Mouse (Mus musculus) hindbrain, embryonic 11.5 days (tissue): Measurements from ENCODE around the gene Sh3gl2. TPM values are rescaled to one million over a fixed set of nuclear protein-coding genes. Genes with fewer than 3 reads are reported as not detected.

Experiments
- ATAC-seq: fragments of 200-750 bp; cut with Nextera tagmentation; 2 replicates; pipeline ENCODE4 v1.8.0; 2017; ENCODE audit warnings: mild to moderate bottlenecking, moderate TSS enrichment, moderate library complexity; ENCODE audit not compliant: low FRiP score
- DNase-seq: peaks from one replicate; pipeline ENCODE4 v3.0.0-alpha.2; 2015; ENCODE audit warnings: low spot score
- H3K27ac ChIP-seq: fragments of 300-500 bp; sonication (generic); 2 replicates; pipeline ENCODE4 v1.5.1; 2014; ENCODE audit warnings: mild to moderate bottlenecking, low read depth, low read length
- H3K27me3 ChIP-seq: fragments of 300-500 bp; sonication (generic); 2 replicates; pipeline ENCODE4 v1.6.1; 2014; ENCODE audit warnings: mild to moderate bottlenecking, low read length, moderate library complexity, mixed read lengths; ENCODE audit not compliant: control insufficient read depth, insufficient read depth
- H3K36me3 ChIP-seq: fragments of 300-500 bp; sonication (generic); 2 replicates; pipeline ENCODE4 v1.6.1; 2014; ENCODE audit warnings: mild to moderate bottlenecking, low read length, moderate library complexity, mixed read lengths; ENCODE audit not compliant: control insufficient read depth, insufficient read depth
- H3K4me1 ChIP-seq: fragments of 300-500 bp; sonication (generic); replicated peaks from 2 replicates; pipeline ENCODE4 v1.6.1; 2014; ENCODE audit warnings: low read length, mixed read lengths; ENCODE audit not compliant: control insufficient read depth, insufficient read depth
- H3K4me2 ChIP-seq: fragments of 300-500 bp; sonication (generic); replicated peaks from 2 replicates; pipeline ENCODE4 v1.6.1; 2014; ENCODE audit warnings: mild to moderate bottlenecking, low read depth, low read length
- H3K4me3 ChIP-seq: fragments of 300-500 bp; sonication (generic); 2 replicates; pipeline ENCODE4 v1.5.1; 2014; ENCODE audit warnings: low read depth, low read length
- H3K9ac ChIP-seq: fragments of 300-500 bp; sonication (generic); 2 replicates; pipeline ENCODE4 v1.6.1; 2014; ENCODE audit warnings: low read depth, low read length
- H3K9me3 ChIP-seq: fragments of 300-500 bp; sonication (generic); 2 replicates; pipeline ENCODE4 v1.6.1; 2016; ENCODE audit warnings: low read length; ENCODE audit not compliant: control insufficient read depth
- WGBS: fragments of 180-500 bp; shearing (Covaris S2); extraction: QIAGEN DNeasy Blood & Tissue Kit; methylation state at CpG from one replicate; pipeline ENCODE4 v1.1.7; 2014; 5-methylcytosine and 5-hydroxymethylcytosine counted together
- polyA plus RNA-seq: library from polyadenylated mRNA; unstranded; fragments of >200 nt; fragmentation: Nextera tagmentation; extraction: Ambion mirVana; gene quantifications from 2 replicates; pipeline ENCODE4 v1.2.1, GENCODE M21; 2014

Sh3gl2 gene
- polyA plus RNA-seq, 1 experiment from 2014 or later = 12.9 TPM

GRCm38 (mm10) chr4:85196201-85196600, 8.7 kb upstream of the Sh3gl2 start:
- no peaks in the 10 kb centered on the region for H3K4me1 ChIP-seq
- no peak for DNase-seq
- no peaks in the 10 kb centered on the region for H3K36me3 ChIP-seq
- H3K4me2 ChIP-seq = no peak overlapping the region
- no peaks in the 10 kb centered on the region for H3K9me3 ChIP-seq
- no peak overlapping the region for H3K27ac ChIP-seq
- H3K4me3 ChIP-seq = no peak overlapping the region
- no peaks in the 10 kb centered on the region for H3K27me3 ChIP-seq
- ATAC-seq = no peak
- H3K9ac ChIP-seq = no peak overlapping the region
- 88% methylated on average over 4 of the region's 4 CpGs for WGBS

DNA sequence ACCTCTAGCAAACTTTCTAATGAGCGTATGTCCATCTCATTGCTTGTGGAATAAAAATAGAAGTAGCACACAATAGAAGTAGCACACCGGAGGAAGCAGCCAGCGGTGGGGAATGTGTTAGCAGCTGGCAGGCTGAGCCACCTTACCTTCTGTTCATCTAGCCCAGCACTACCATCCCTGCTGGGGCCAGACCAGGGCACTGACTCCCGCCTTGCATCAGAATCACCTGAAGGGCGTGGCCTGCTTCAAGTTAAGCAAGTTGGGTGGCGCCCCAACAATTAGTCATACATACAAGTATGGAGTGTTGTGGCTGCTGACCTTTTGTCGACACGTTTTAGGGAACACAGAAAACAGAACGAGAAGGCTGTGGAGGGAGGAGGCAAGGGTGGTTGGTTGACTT, 6.5 kb upstream of the Sh3gl2 start:
- no peak overlapping the region for H3K4me3 ChIP-seq
- no peaks in the 10 kb centered on the region for H3K27me3 ChIP-seq
- no peak overlapping the region for H3K4me2 ChIP-seq
- H3K36me3 ChIP-seq = no peaks in the 10 kb centered on the region
- WGBS = 83% methylated on average over 9 of the region's 9 CpGs
- DNase-seq = no peak
- no peak for ATAC-seq
- no peak overlapping the region for H3K9ac ChIP-seq
- H3K9me3 ChIP-seq = no peaks in the 10 kb centered on the region
- no peaks in the 10 kb centered on the region for H3K4me1 ChIP-seq
- H3K27ac ChIP-seq = no peak overlapping the region

DNA sequence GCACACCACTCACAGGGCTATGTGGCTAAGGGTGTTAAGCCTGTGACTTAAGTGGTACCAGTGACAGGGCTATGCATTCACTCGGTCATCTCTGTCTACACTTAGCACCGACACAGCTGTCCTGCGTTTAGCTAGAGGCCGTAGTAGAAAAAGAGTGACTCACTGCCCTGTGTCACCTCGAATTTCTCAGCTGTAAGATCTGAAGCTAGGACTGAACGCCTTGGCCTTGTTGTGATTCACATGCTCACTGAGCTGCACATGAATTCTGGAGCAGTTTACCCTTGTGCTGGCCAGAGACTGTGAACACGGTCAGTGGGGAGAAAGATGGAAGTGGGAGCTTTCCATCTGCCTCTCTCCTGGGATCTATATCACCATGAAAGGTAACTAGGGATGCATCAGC, 2.3 kb upstream of the Sh3gl2 start:
- Histone ChIP-seq H3K27me3 (peaks cover 15% of the 10 kb centered on the region; the same call in 1 of the 2 replicates), H3K4me2 (no peak overlapping the region), H3K36me3 (no peaks in the 10 kb centered on the region), H3K9ac (no peak overlapping the region), H3K9me3 (no peaks in the 10 kb centered on the region), H3K4me1 (no peaks in the 10 kb centered on the region), H3K4me3 (no peak overlapping the region), H3K27ac (no peak overlapping the region)
- DNase-seq (no peak), ATAC-seq (no peak)
- WGBS = 78% methylated on average over 7 of the region's 7 CpGs

GRCm38 (mm10) chr4:85205636-85206211, 798 bp downstream of the Sh3gl2 start:
- peak overlapping the region; percentile 62 for H3K9ac ChIP-seq
- DNase-seq (peak; percentile 67), ATAC-seq (peak; percentile 86)
- H3K27me3 ChIP-seq = peaks cover 15% of the 10 kb centered on the region; the same call in 1 of the 2 replicates
- no peaks in the 10 kb centered on the region for H3K9me3 ChIP-seq
- peak overlapping the region; percentile 63 for H3K4me2 ChIP-seq
- peak overlapping the region; percentile 72 for H3K4me3 ChIP-seq
- no peaks in the 10 kb centered on the region for H3K36me3 ChIP-seq
- H3K4me1 ChIP-seq = no peaks in the 10 kb centered on the region
- H3K27ac ChIP-seq = no peak overlapping the region; the same call in 1 of the 2 replicates
- WGBS = under 1% methylated on average over 38 of the region's 43 CpGs

GRCm38 (mm10) chr4:85206675-85207400, 1.9 kb downstream of the Sh3gl2 start:
- Histone ChIP-seq H3K9ac (no peak overlapping the region), H3K4me3 (no peak overlapping the region), H3K27me3 (peaks cover 15% of the 10 kb centered on the region; the same call in 1 of the 2 replicates), H3K9me3 (no peaks in the 10 kb centered on the region), H3K36me3 (no peaks in the 10 kb centered on the region), H3K4me2 (no peak overlapping the region), H3K4me1 (no peaks in the 10 kb centered on the region), H3K27ac (no peak overlapping the region)
- ATAC-seq (no peak), DNase-seq (no peak)
- 64% methylated on average over 3 of the region's 3 CpGs for WGBS

DNA sequence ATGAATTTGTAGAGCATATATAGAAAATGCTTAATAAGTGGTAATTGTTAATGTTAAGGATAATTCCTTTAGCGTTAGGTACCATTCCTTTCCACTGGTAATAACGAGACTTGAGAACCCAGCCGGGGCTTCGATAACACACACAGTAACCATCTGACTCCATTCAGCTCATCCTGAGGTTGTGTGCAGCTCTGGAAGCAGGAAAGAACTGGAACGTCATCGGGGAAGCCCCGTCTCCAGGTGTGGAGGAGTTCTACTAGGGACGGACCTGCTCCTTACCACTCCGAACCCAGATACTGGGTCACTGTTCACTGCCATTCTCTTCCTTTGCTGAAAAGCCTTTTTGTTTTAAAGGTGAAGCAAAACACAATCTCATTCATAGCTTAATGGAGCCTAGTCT, 2.6 kb downstream of the Sh3gl2 start:
- no peaks in the 10 kb centered on the region for H3K36me3 ChIP-seq
- no peak overlapping the region for H3K4me2 ChIP-seq
- H3K27ac ChIP-seq = no peak overlapping the region
- no peaks in the 10 kb centered on the region for H3K9me3 ChIP-seq
- ATAC-seq (no peak), DNase-seq (no peak)
- H3K27me3 ChIP-seq = peaks cover 15% of the 10 kb centered on the region; the same call in 1 of the 2 replicates
- H3K9ac ChIP-seq = no peak overlapping the region
- H3K4me3 ChIP-seq = no peak overlapping the region
- H3K4me1 ChIP-seq = no peaks in the 10 kb centered on the region
- WGBS = 93% methylated on average over 9 of the region's 9 CpGs

- WGBS = 80% methylated on average over 1 of the region's 1 CpGs
- H3K4me3 ChIP-seq = no peak overlapping the region
Observed at GRCm38 (mm10) chr4:85208531-85208930, 3.6 kb downstream of the Sh3gl2 start.

DNA sequence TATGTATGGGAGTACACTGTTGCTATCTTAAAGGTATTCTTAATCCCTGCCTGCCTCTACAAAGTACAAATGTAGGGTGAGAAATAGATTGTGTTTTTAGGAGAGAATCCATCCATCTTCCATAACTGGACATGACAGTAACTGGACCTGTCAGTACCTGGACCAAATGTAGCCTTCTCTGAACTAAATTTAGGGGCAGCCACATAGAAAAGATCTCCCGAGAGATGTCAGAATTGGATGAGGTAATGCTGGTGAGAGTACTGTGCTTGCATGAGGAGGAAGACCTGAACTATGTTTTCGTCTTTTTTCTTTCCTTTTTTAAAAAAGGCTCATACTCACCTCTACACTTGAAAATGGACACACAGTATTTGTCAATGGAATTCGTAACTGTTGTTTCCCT, 6.0 kb downstream of the Sh3gl2 start:
- WGBS = 89% methylated on average over 3 of the region's 3 CpGs

More at GRCm38 (mm10) chr4:85208531-85208930, 3.6 kb downstream of the Sh3gl2 start:
- Histone ChIP-seq H3K4me2 (no peak overlapping the region), H3K4me1 (no peaks in the 10 kb centered on the region), H3K27me3 (peaks cover 15% of the 10 kb centered on the region; the same call in 1 of the 2 replicates), H3K36me3 (no peaks in the 10 kb centered on the region), H3K9ac (no peak overlapping the region), H3K9me3 (no peaks in the 10 kb centered on the region), H3K27ac (no peak overlapping the region)
- DNase-seq (no peak), ATAC-seq (no peak)

GRCm38 (mm10) chr4:85217003-85217402, 12.1 kb downstream of the Sh3gl2 start:
- H3K27ac ChIP-seq = no peak overlapping the region
- H3K4me2 ChIP-seq = no peak overlapping the region
- no peak overlapping the region for H3K9ac ChIP-seq
- H3K36me3 ChIP-seq = no peaks in the 10 kb centered on the region
- no peak overlapping the region for H3K4me3 ChIP-seq
- H3K4me1 ChIP-seq = no peaks in the 10 kb centered on the region
- no peaks in the 10 kb centered on the region for H3K27me3 ChIP-seq
- DNase-seq (no peak), ATAC-seq (no peak)
- 80% methylated on average over 4 of the region's 4 CpGs for WGBS
- no peaks in the 10 kb centered on the region for H3K9me3 ChIP-seq

More for the DNA sequence above, 6.0 kb downstream of the Sh3gl2 start:
- H3K9me3 ChIP-seq = no peaks in the 10 kb centered on the region
- no peak overlapping the region for H3K4me3 ChIP-seq
- H3K36me3 ChIP-seq = no peaks in the 10 kb centered on the region
- no peak overlapping the region for H3K9ac ChIP-seq
- no peaks in the 10 kb centered on the region for H3K4me1 ChIP-seq
- H3K27ac ChIP-seq = no peak overlapping the region
- DNase-seq (no peak), ATAC-seq (no peak)
- H3K4me2 ChIP-seq = no peak overlapping the region
- H3K27me3 ChIP-seq = peaks cover 2% of the 10 kb centered on the region; the same call in 1 of the 2 replicates
